Mouse (Mus musculus) cerebellum, adult 18-20 months (tissue): ENCODE data around the gene Zfp689.
A peak's percentile ranks its signal among the peaks of the same experiment; 100 is the strongest.
"Not testable (repeated sequence)": the region's sequence is repeated elsewhere in the genome, so short reads cannot be mapped to it uniquely, and the experiment has no call there.

Experiments
- DNase-seq, 2 experiments: peaks; one replicate each; pipeline ENCODE4 v3.0.0; 2021

The Zfp689 gene

DNA sequence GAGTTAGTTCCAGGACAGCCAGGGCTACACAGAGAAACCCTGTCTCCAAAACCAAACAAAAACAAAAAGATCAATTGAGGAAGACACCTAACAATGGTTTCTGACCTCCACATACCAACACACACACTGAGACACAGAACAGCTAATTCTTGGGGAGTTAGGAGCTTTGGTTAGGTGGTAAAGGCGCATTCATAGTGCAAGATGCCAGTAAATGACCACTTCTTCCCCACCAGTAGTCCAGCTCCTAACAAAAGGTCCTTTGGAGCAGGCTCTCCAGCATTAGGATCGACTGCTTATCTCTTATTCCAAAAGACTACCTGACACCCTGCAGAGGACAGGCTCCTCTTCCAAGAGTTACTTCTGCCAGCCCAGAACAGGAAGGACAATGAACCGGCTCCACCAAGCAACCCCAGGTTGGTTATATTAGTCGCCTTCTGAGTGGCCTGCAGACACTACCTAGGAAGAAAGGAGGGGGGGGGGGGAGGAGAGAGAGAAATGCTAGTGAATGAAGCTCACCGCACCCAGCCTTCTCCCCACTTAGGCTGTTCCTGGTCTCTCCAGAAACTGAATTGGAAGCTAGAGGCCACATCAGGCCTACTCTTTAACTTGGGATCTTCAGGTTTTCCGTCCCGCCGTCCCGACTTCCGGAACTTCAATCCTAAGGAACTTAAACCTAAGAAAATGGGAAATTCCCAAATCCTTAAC lies 21.2 kb upstream of the Zfp689 start:
- DNase-seq: no peak

- no peak for DNase-seq
These were observed 17.6 kb upstream of the Zfp689 start for GRCm38 (mm10) chr7:127466606-127467005.

- DNase-seq: not testable (repeated sequence)
These were observed 16.7 kb upstream of the Zfp689 start for GRCm38 (mm10) chr7:127465670-127466069.

GRCm38 (mm10) chr7:127465191-127465590 lies 16.2 kb upstream of the Zfp689 start:
- no peak for DNase-seq

DNA sequence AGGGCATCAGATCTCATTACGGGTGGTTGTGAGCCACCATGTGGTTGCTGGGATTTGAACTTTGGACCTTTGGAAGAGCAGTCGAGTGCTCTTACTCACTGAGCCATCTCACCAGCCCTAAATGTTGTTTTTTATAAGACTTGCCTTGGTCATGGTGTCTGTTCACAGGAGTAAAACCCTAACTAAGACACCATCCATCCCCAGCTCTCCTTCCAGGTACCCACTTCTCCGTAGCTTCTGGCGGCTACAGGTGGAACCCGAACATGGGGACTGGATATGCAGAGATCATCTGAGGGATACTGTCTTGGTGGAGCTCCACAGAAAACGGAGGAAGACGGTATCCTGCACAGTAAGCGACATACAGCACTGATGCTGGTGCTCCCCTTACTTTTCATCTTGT lies 10.4 kb upstream of the Zfp689 start, which contains the start of gene Prr14:
TSS of gene Prr14 (plus strand) at position 301 of the 400 bp plus-strand sequence.
- DNase-seq: not testable (repeated sequence)

GRCm38 (mm10) chr7:127458371-127459122 lies 9.6 kb upstream of the Zfp689 start:
- not testable (repeated sequence) for DNase-seq

- no peak for DNase-seq
These were observed 5.9 kb upstream of the Zfp689 start for GRCm38 (mm10) chr7:127454905-127455304.

DNA sequence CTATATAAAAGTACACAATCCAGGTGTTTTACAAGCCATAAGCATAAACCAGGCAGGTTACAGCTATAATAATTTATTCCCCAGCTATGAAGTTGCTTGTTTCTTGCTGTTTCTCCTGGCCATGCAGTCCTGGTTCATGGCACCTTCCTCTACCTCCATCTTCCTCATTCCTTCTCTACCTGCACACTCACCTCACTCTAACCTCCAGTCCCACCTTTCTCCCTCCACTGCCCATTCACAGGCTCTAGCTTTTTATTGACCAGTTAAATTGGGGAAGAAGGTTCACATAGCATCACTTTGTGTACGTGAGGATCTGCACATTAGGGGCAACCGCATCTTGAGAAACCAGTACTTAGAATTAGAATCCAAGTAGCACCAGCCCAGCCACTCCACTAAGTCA lies 4.1 kb upstream of the Zfp689 start:
- no peak for DNase-seq

GRCm38 (mm10) chr7:127449966-127450365 lies 1.0 kb upstream of the Zfp689 start:
- no peak for DNase-seq

- no peak for DNase-seq
These were observed 5.0 kb downstream of the Zfp689 start for GRCm38 (mm10) chr7:127443976-127444375.

DNA sequence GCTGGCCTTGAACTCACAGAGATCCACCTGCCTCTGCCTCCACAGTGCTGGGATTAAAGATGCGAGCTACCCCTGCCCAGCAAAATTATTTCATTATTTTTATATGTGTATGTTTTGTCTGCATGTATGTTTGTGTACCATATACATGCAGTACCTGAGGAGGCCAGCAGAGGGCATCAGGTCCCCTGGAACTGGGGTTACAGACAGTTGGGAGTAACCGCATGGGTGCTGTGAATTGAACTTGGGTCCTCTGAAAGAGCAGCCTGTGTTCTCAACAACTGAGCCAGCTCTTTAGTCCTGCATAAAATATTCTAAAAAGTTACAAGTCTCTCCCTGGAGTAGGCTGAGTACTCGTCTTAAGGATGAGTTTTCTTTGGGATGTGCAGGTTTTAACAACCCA lies 11.2 kb downstream of the Zfp689 start:
- no peak for DNase-seq

DNA sequence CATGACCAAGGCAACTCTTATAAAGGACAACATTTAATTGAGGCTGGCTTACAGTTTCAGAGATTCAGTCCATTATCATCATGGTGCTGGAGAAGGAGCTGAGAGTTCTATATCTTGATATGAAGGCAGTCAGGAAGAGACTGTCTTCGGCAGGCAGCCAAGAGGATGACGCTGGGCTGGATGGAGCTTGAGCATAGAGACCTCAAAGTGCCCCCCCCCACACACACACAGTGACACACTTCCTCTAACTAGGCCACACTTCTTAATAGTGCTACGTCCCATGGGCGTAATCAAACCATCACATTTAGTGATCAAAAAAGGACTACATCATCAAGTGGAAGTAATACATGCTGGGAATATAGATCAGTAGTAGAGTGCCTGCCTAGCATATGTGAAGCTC lies 13.8 kb downstream of the Zfp689 start:
- DNase-seq: no peak

GRCm38 (mm10) chr7:127426354-127426753 lies 22.6 kb downstream of the Zfp689 start:
- no peak for DNase-seq

GRCm38 (mm10) chr7:127425911-127426310 lies 23.0 kb downstream of the Zfp689 start:
- DNase-seq: no peak

GRCm38 (mm10) chr7:127425291-127425690 lies 23.7 kb downstream of the Zfp689 start:
- no peak for DNase-seq

DNA sequence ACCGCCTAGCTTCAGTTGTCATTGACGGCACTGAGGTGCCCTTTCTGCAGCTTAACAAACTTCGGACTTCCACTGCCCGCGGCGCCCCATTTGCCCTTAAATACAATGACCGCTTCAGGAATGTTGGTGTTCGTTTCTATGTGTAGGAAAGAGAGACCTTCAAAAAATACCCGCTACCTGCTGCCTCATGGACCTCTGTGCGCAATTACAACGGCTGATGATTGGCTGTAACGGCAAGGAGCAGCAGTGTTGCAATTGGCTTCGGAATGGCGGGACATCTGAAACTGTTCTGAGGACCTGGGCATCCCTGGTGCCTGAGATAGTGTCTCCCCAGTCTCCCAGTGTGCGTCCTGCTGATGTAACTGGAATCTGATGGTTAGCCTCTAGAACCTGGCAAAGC lies 26.7 kb downstream of the Zfp689 start:
- DNase-seq: peak; percentile 53 to 64

DNA sequence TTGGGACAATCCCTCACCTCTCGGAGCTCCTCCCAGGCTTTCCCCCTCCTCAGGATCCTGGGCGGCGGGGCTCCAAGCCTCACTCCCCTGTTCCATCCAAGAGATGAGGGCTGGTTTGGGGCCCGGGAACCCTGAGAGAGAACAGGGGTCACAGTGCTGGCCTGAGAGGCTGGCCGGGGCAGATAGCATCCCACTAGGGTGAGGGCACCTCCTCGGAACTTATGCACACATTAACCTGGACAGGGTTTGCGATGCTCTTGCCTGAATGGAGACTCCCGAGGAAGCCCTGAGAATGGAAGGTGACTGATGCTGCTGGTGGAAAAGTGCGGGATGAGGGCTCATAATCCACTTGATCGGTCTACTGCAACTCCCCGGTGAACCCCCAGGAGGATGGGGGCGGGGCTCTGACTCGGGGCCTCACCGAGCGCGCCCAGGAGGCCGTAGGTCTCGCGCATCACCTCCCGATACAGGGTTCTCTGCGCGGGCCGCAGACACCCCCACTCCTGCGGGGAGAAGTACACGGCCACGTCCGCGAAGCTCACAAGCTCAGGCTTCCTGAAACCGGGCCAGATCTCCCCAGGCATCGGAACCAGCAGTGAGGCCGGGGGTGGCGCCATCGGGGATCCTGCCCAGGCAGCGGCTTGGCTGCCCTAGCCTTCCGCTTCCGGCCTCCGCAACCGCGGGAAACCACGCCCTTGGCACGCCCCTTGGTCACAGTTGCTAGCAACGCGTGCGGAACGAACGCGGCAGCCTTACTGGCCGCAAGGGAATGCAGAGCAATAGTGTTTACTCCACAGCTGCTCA lies 27.4 kb downstream of the Zfp689 start, which contains the start of gene Zfp688:
TSS of gene Zfp688 (minus strand) at position 681 of the 804 bp plus-strand sequence.
- DNase-seq: peak; percentile 92 to 94

GRCm38 (mm10) chr7:127411418-127411817 lies 37.5 kb downstream of the Zfp689 start:
- DNase-seq: no peak

DNA sequence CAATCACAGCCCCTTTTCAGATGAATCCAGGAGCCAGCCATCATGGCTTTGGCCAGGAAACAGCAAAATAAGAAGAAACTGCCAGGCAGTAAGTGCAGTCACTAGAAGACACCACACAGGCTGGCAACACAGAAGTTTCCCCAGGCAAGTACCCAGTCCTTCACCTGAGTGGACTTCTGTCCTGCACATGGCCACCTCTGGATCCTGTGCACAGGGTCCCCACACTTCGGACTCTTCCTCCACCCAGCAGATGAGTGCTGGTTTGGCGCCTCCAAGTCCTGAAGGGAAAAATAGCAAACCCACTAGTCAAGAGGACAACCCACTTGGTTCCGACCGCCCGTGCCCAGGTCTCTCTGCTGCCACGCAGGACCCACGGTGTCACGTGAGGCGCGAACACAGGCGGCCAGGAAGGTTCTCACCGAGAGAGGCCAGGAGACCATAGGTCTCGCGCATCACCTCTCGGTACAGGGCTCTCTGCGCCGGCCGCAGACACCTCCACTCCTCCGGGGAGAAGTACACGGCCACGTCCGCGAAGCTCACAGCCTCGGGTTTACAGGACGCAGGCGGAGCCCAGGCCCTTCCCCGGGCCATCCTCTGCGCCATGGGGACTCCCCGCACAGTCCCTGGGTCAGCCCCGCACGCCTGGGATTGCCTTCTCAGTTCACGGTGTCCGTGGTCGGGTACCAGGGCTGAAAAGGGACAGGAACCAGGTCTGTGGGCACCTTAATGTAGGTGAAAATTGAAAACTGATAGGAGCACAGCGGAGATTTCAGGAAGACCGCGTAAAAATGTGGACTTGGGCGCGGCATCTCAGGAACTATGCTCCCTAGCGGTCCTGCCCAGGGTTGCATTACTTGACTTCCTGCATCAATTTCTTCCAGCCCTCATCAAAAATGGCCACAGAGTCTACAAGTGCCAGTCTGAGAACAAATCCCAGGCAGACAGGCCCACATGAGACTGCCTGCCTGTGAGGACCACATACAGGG lies 42.7 kb downstream of the Zfp689 start, which contains the start of gene Zfp764:
TSS of gene Zfp764 (minus strand) at position 821 of the 986 bp plus-strand sequence.
- DNase-seq: peak; percentile 90 to 94

DNA sequence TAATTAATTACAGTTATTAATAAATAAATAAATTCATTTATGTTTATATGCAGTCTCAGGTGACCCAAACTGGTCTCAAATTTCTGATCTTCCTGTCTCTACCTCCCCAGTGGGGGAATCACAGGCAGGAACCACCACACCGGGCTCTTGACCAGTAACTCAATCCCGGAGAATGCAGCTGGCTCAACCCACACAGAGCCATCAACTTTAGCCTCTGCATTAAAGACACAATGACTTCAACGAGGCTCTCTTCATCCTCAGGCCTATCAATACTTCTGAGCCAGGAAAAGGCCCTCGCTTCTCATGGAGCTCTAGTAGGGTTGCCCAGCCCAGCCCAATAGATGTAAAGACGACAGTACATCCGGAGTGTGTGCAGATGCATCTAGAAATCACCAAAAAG lies 44.9 kb downstream of the Zfp689 start:
- DNase-seq: not testable (repeated sequence)

GRCm38 (mm10) chr7:127402980-127403379 lies 46.0 kb downstream of the Zfp689 start:
- DNase-seq: no peak

GRCm38 (mm10) chr7:127400355-127400754 lies 48.6 kb downstream of the Zfp689 start:
- DNase-seq: no peak
